Mouse (Mus musculus): ENCODE data around the gene Ptgis. TPM values are rescaled to one million over a fixed set of nuclear protein-coding genes. Genes with fewer than 3 reads are reported as not detected.

Ptgis gene
- polyA plus RNA-seq, 1 experiment from 2014 or later = 12.9 TPM

DNA sequence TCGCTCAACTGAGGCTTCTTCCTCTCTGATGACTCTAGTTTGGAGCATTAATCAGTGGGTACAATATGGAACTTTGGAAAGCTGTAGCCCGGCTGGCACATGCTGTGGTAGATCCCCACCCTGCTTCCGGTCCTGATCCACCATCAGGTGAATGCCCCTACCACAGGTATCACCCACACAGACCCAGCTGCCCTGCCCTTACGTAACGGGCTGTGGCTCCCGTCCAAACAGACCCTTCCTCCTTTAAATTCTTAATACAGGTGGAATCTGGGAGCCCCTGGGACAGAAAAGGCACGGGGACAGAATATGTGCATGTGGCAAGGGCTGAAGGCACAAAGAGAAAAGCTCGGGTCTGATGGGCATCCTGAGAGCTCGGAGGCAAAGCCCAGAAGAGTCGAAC, 35.5 kb upstream of the Ptgis start:
- H3K9me3 ChIP-seq (replicated peaks; ENCODE audit: control insufficient read depth, low read length) = no peaks in the 10 kb centered on the region
- ATAC-seq (replicated peaks; ENCODE audit: insufficient number of reproducible peaks, low FRiP score, low TSS enrichment, low read depth) = no peak
- H3K36me3 ChIP-seq (replicated peaks; ENCODE audit: control insufficient read depth, insufficient read depth, low read depth, low read length) = no peaks in the 10 kb centered on the region
- H3K4me3 ChIP-seq (ENCODE audit: low read depth, low read length) = no peak overlapping the region
- no peaks in the 10 kb centered on the region for H3K27me3 ChIP-seq (ENCODE audit: control insufficient read depth, insufficient read depth, low read length)
- H3K27ac ChIP-seq (replicated peaks; ENCODE audit: low read depth, low read length) = no peak overlapping the region
- H3K4me2 ChIP-seq (ENCODE audit: low read depth, low read length) = no peak overlapping the region
- H3K9ac ChIP-seq (replicated peaks; ENCODE audit: low read length) = no peak overlapping the region
- no peaks in the 10 kb centered on the region for H3K4me1 ChIP-seq (ENCODE audit: control insufficient read depth, insufficient read depth, low read length)
- WGBS = 86% methylated on average over 10 of the region's 10 CpGs
- DNase-seq (ENCODE audit: low spot score) = no peak

DNA sequence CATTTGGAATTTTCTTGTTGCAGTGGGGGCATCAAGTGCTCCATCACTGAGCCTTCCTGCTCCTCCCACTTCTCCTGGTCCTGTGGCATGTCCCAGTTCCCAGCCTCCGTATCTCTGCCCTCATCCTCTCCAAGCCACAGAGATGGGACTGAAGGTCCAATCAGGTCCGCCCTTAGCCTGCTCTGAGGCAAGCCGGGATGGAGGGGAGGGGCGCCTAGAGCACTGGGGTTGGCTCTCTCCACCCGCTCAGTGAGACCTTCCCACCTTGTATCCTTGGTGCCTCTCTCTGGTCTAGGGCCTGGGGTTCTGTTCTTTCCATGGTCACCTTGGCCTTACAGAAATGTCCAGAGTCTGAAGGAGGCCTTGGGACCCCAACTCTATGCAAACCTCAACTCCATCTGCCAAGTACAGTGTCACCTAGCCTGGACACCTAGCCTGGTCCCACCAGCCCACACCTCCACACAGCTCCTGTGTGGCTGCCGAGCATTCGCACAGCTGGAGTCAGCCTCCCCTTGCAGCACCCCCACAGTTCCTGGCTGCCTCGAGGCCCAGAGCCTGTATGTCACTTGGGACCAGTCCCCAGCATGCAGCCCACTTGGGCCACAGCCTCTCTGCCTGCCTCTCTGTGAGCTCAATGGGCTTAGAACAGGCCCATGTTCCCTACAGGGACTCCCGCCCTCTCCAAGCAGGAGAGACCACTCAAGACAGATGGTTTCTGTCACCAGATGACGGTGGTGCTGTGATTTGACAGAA, 34.5 kb upstream of the Ptgis start:
- Histone ChIP-seq H3K9me3 (replicated peaks; ENCODE audit: control insufficient read depth, low read length) (no peaks in the 10 kb centered on the region), H3K4me3 (ENCODE audit: low read depth, low read length) (no peak overlapping the region), H3K36me3 (replicated peaks; ENCODE audit: control insufficient read depth, insufficient read depth, low read depth, low read length) (no peaks in the 10 kb centered on the region), H3K4me1 (ENCODE audit: control insufficient read depth, insufficient read depth, low read length) (no peaks in the 10 kb centered on the region), H3K27ac (replicated peaks; ENCODE audit: low read depth, low read length) (no peak overlapping the region), H3K27me3 (ENCODE audit: control insufficient read depth, insufficient read depth, low read length) (no peaks in the 10 kb centered on the region), H3K9ac (replicated peaks; ENCODE audit: low read length) (no peak overlapping the region), H3K4me2 (ENCODE audit: low read depth, low read length) (no peak overlapping the region)
- no peak for DNase-seq (ENCODE audit: low spot score)
- WGBS = 61% methylated on average over 10 of the region's 10 CpGs
- ATAC-seq (replicated peaks; ENCODE audit: insufficient number of reproducible peaks, low FRiP score, low TSS enrichment, low read depth) = no peak

DNA sequence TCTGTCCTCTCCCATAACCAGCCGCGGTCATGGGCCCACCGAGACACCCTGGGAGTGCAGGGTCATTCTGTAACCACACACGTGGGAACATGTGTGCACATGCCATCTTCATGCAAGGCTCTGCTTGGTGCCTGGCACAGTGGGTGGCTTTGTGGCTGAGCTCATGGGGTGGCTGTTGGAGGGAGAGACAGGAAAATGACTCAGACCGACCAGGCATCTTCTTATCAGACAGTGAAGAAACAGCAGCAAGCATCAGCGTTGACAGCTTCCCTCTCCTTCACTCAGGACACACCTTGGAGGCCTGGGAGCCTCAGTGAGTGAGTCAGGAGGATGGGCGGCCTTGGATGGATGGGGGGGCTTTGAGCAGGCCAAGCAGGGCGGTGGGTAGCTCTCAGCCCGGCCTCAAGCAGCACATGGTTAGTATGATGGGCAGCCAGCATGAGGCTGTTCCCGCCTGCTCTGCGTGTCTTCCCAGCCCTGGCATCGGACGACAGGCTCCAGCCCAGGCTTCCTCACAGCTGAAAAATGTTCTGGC, 32.9 kb upstream of the Ptgis start:
- Histone ChIP-seq H3K9ac (replicated peaks; ENCODE audit: low read length) (no peak overlapping the region), H3K4me2 (ENCODE audit: low read depth, low read length) (no peak overlapping the region), H3K9me3 (replicated peaks; ENCODE audit: control insufficient read depth, low read length) (no peaks in the 10 kb centered on the region), H3K36me3 (replicated peaks; ENCODE audit: control insufficient read depth, insufficient read depth, low read depth, low read length) (no peaks in the 10 kb centered on the region), H3K27ac (replicated peaks; ENCODE audit: low read depth, low read length) (no peak overlapping the region), H3K4me3 (ENCODE audit: low read depth, low read length) (no peak overlapping the region), H3K27me3 (ENCODE audit: control insufficient read depth, insufficient read depth, low read length) (no peaks in the 10 kb centered on the region), H3K4me1 (ENCODE audit: control insufficient read depth, insufficient read depth, low read length) (no peaks in the 10 kb centered on the region)
- ATAC-seq (replicated peaks; ENCODE audit: insufficient number of reproducible peaks, low FRiP score, low TSS enrichment, low read depth) (no peak), DNase-seq (ENCODE audit: low spot score) (no peak)
- 75% methylated on average over 13 of the region's 13 CpGs for WGBS

DNA sequence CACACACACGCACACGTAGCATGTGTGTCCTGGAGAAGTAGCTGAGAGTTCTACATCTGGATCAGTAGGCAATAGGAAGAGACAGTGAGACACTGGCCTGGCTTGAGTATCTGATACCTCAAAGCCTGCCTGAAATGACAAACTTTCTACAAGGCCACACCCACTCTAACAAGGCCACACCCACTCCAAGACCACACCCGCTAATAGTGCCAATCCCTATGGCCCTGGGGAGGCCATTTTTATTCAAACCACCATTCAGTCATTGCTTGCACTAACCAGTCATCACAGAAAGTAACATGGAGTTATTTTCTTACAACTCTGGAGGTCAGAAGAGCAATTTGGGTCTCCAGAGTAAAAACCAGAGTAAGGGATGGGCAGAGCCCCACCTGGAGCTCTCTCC, 32.3 kb upstream of the Ptgis start:
- H3K4me1 ChIP-seq (ENCODE audit: control insufficient read depth, insufficient read depth, low read length) = no peaks in the 10 kb centered on the region
- H3K27ac ChIP-seq (replicated peaks; ENCODE audit: low read depth, low read length) = no peak overlapping the region
- WGBS = 86% methylated on average over 3 of the region's 3 CpGs
- no peak overlapping the region for H3K4me3 ChIP-seq (ENCODE audit: low read depth, low read length)
- DNase-seq (ENCODE audit: low spot score) (no peak), ATAC-seq (replicated peaks; ENCODE audit: insufficient number of reproducible peaks, low FRiP score, low TSS enrichment, low read depth) (no peak)
- H3K36me3 ChIP-seq (replicated peaks; ENCODE audit: control insufficient read depth, insufficient read depth, low read depth, low read length) = no peaks in the 10 kb centered on the region
- H3K27me3 ChIP-seq (ENCODE audit: control insufficient read depth, insufficient read depth, low read length) = no peaks in the 10 kb centered on the region
- no peak overlapping the region for H3K9ac ChIP-seq (replicated peaks; ENCODE audit: low read length)
- H3K9me3 ChIP-seq (replicated peaks; ENCODE audit: control insufficient read depth, low read length) = no peaks in the 10 kb centered on the region
- no peak overlapping the region for H3K4me2 ChIP-seq (ENCODE audit: low read depth, low read length)

DNA sequence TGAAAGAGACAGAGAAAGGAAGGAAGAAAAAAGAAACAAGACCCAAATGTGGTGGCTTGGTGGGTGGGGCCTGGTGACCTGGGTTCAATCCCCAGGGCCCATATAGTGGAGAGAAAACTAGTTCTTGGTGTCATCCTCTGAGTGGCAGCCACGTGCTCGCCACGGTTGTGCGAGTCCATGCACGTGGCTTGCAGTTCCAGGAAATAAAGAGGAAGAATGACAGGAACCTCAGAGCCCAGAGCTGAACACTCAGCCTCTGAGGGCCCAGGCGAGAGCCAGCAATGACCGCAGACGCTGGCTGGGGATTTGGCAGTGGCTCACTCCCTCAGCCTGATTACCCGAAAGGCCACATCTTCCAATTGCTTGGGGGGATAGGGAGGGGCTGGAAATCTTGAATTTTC, 30.7 kb upstream of the Ptgis start:
- H3K27me3 ChIP-seq (ENCODE audit: control insufficient read depth, insufficient read depth, low read length) = no peaks in the 10 kb centered on the region
- H3K9me3 ChIP-seq (replicated peaks; ENCODE audit: control insufficient read depth, low read length) = no peaks in the 10 kb centered on the region
- no peak for DNase-seq (ENCODE audit: low spot score)
- H3K4me1 ChIP-seq (ENCODE audit: control insufficient read depth, insufficient read depth, low read length) = no peaks in the 10 kb centered on the region
- H3K9ac ChIP-seq (replicated peaks; ENCODE audit: low read length) = no peak overlapping the region
- no peaks in the 10 kb centered on the region for H3K36me3 ChIP-seq (replicated peaks; ENCODE audit: control insufficient read depth, insufficient read depth, low read depth, low read length)
- no peak overlapping the region for H3K27ac ChIP-seq (replicated peaks; ENCODE audit: low read depth, low read length)
- H3K4me3 ChIP-seq (ENCODE audit: low read depth, low read length) = no peak overlapping the region
- no peak for ATAC-seq (replicated peaks; ENCODE audit: insufficient number of reproducible peaks, low FRiP score, low TSS enrichment, low read depth)
- WGBS = 74% methylated on average over 9 of the region's 9 CpGs
- no peak overlapping the region for H3K4me2 ChIP-seq (ENCODE audit: low read depth, low read length)

DNA sequence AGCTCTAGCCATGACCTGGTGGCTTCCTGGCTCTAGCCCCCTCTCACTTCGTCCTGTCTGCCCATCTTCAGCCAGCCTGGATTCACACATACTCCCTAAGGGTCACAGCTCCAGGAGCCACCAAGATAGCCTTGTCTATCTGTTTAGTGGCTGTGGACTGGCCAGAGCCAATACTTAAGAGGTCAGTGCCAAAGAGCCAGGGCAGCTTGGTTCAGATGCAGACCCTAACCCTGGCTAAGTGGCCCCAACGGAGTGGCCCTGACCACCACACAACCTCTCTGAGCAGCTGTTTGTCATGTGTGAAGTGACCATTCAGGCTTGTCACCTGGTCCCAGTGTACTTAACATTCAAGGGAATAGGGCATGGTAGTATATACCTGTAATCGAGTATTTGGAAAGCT, 30.1 kb upstream of the Ptgis start:
- no peaks in the 10 kb centered on the region for H3K36me3 ChIP-seq (replicated peaks; ENCODE audit: control insufficient read depth, insufficient read depth, low read depth, low read length)
- no peak overlapping the region for H3K27ac ChIP-seq (replicated peaks; ENCODE audit: low read depth, low read length)
- no peak overlapping the region for H3K9ac ChIP-seq (replicated peaks; ENCODE audit: low read length)
- no peaks in the 10 kb centered on the region for H3K27me3 ChIP-seq (ENCODE audit: control insufficient read depth, insufficient read depth, low read length)
- H3K4me2 ChIP-seq (ENCODE audit: low read depth, low read length) = no peak overlapping the region
- no peaks in the 10 kb centered on the region for H3K4me1 ChIP-seq (ENCODE audit: control insufficient read depth, insufficient read depth, low read length)
- DNase-seq (ENCODE audit: low spot score) (no peak), ATAC-seq (replicated peaks; ENCODE audit: insufficient number of reproducible peaks, low FRiP score, low TSS enrichment, low read depth) (no peak)
- no peak overlapping the region for H3K4me3 ChIP-seq (ENCODE audit: low read depth, low read length)
- no peaks in the 10 kb centered on the region for H3K9me3 ChIP-seq (replicated peaks; ENCODE audit: control insufficient read depth, low read length)
- WGBS = 83% methylated on average over 3 of the region's 3 CpGs

- WGBS = 93% methylated on average over 1 of the region's 1 CpGs
- DNase-seq (ENCODE audit: low spot score) = no peak
- Histone ChIP-seq H3K4me3 (ENCODE audit: low read depth, low read length) (no peak overlapping the region), H3K4me2 (ENCODE audit: low read depth, low read length) (no peak overlapping the region), H3K27ac (replicated peaks; ENCODE audit: low read depth, low read length) (no peak overlapping the region), H3K27me3 (ENCODE audit: control insufficient read depth, insufficient read depth, low read length) (no peaks in the 10 kb centered on the region), H3K36me3 (replicated peaks; ENCODE audit: control insufficient read depth, insufficient read depth, low read depth, low read length) (no peaks in the 10 kb centered on the region), H3K4me1 (ENCODE audit: control insufficient read depth, insufficient read depth, low read length) (no peaks in the 10 kb centered on the region), H3K9ac (replicated peaks; ENCODE audit: low read length) (no peak overlapping the region), H3K9me3 (replicated peaks; ENCODE audit: control insufficient read depth, low read length) (no peaks in the 10 kb centered on the region)
- ATAC-seq (replicated peaks; ENCODE audit: insufficient number of reproducible peaks, low FRiP score, low TSS enrichment, low read depth) = no peak
These were observed 28.3 kb upstream of the Ptgis start for GRCm38 (mm10) chr2:167268721-167269120.

GRCm38 (mm10) chr2:167268411-167268690, 27.9 kb upstream of the Ptgis start:
- Histone ChIP-seq H3K4me1 (ENCODE audit: control insufficient read depth, insufficient read depth, low read length) (no peaks in the 10 kb centered on the region), H3K27ac (replicated peaks; ENCODE audit: low read depth, low read length) (no peak overlapping the region), H3K4me2 (ENCODE audit: low read depth, low read length) (no peak overlapping the region), H3K4me3 (ENCODE audit: low read depth, low read length) (no peak overlapping the region), H3K36me3 (replicated peaks; ENCODE audit: control insufficient read depth, insufficient read depth, low read depth, low read length) (no peaks in the 10 kb centered on the region), H3K9ac (replicated peaks; ENCODE audit: low read length) (no peak overlapping the region), H3K27me3 (ENCODE audit: control insufficient read depth, insufficient read depth, low read length) (no peaks in the 10 kb centered on the region), H3K9me3 (replicated peaks; ENCODE audit: control insufficient read depth, low read length) (no peaks in the 10 kb centered on the region)
- ATAC-seq (replicated peaks; ENCODE audit: insufficient number of reproducible peaks, low FRiP score, low TSS enrichment, low read depth) (no peak), DNase-seq (ENCODE audit: low spot score) (no peak)
- WGBS = 91% methylated on average over 8 of the region's 8 CpGs

Data from embryonic facial prominence, embryonic 11.5 days (tissue).